Comparison of ENCODE assay signal across 14 mouse cellular contexts in genomic region chr7:79284889-79285280, GRCm38 (mm10). TPM values are rescaled to one million over a fixed set of nuclear protein-coding genes. Genes with fewer than 3 reads are reported as not detected.
DNase-seq lines count a peak whose midpoint lies in the region; ATAC-seq and TF ChIP-seq lines count a peak whose summit lies in the region.
"Had no signal": no experiment of that assay in that cellular context is flagged by ENCODE, and none has a peak within 500 bp of the region (broad histone marks: within the 10 kb centered on the region; RNA-seq: fewer than 3 reads in every experiment).

No protein-coding gene starts in this region.

- no peaks in the 10 kb centered on the region for H3K9me3 ChIP-seq in hindbrain, embryonic 14.5 days (ENCODE audit: control insufficient read depth, low read length)
- no peaks in the 10 kb centered on the region for H3K9me3 ChIP-seq in hindbrain, embryonic 13.5 days
- no peaks in the 10 kb centered on the region for H3K9me3 ChIP-seq in lung, postnatal 0 days (ENCODE audit: low read length)
- H3K9me3 ChIP-seq in liver, embryonic 12.5 days (replicated peaks): no peaks in the 10 kb centered on the region
- no peaks in the 10 kb centered on the region for H3K9me3 ChIP-seq in forebrain, postnatal 0 days (ENCODE audit: low read length)
- H3K9me3 ChIP-seq: heart, embryonic 15.5 days; kidney, embryonic 15.5 days; limb, embryonic 13.5 days; stomach, embryonic 15.5 days had no signal

- no peak for TF ChIP-seq CTCF in lung, postnatal 0 days (IDR thresholded peaks at IDR 0.05)
- no peak for TF ChIP-seq CTCF in forebrain, postnatal 0 days (IDR thresholded peaks at IDR 0.05; ENCODE audit: low read depth)

- WGBS in hindbrain, embryonic 14.5 days: 74% methylated on average over 8 of the region's 8 CpGs
- 87% methylated on average over 8 of the region's 8 CpGs for WGBS in hindbrain, embryonic 13.5 days
- WGBS in lung, postnatal 0 days: 89% methylated on average over 8 of the region's 8 CpGs
- WGBS in liver, embryonic 12.5 days (ENCODE audit: insufficient replicate concordance): 58% methylated on average over 8 of the region's 8 CpGs
- 71% methylated on average over 8 of the region's 8 CpGs for WGBS in forebrain, postnatal 0 days

- no peaks in the 10 kb centered on the region for H3K27me3 ChIP-seq in hindbrain, embryonic 14.5 days (ENCODE audit: control insufficient read depth, insufficient read depth, low read length)
- H3K27me3 ChIP-seq in hindbrain, embryonic 13.5 days: no peaks in the 10 kb centered on the region
- no peaks in the 10 kb centered on the region for H3K27me3 ChIP-seq in lung, postnatal 0 days (replicated peaks; ENCODE audit: insufficient read depth, low read length)
- H3K27me3 ChIP-seq in liver, embryonic 12.5 days (replicated peaks): no peaks in the 10 kb centered on the region
- H3K27me3 ChIP-seq in forebrain, postnatal 0 days (ENCODE audit: insufficient read depth, low read length): no peaks in the 10 kb centered on the region
- H3K27me3 ChIP-seq: heart, embryonic 15.5 days; kidney, embryonic 15.5 days; limb, embryonic 13.5 days; stomach, embryonic 15.5 days had no signal

- H3K27ac ChIP-seq in hindbrain, embryonic 14.5 days: peak overlapping the region; percentile 59; the same call in 1 of the 2 replicates
- H3K27ac ChIP-seq in hindbrain, embryonic 13.5 days: no peak overlapping the region
- H3K27ac ChIP-seq in lung, postnatal 0 days (ENCODE audit: low read length): peak overlapping the region; percentile 51
- H3K27ac ChIP-seq in liver, embryonic 12.5 days: peak overlapping the region; percentile 83
- no peak overlapping the region for H3K27ac ChIP-seq in forebrain, postnatal 0 days (ENCODE audit: low read depth, low read length)
- H3K27ac ChIP-seq: kidney, embryonic 15.5 days; limb, embryonic 13.5 days; macrophage; stomach, embryonic 15.5 days had no signal

- no peak for DNase-seq in hindbrain, embryonic 14.5 days (ENCODE audit: low spot score)
- DNase-seq in lung, postnatal 0 days (ENCODE audit: low spot score): no peak
- DNase-seq in lung, adult 18-20 months: no peak
- DNase-seq in left cerebral cortex, adult 8-10 months (ENCODE audit: low spot score in 2 of 2): no peak
- no peak for DNase-seq in forebrain, postnatal 0 days
- DNase-seq: right cerebral cortex, adult 18-20 months had no signal

- no peak for ATAC-seq in hindbrain, embryonic 14.5 days (ENCODE audit: low FRiP score)
- ATAC-seq in hindbrain, embryonic 13.5 days (ENCODE audit: low FRiP score): no peak
- no peak for ATAC-seq in lung, postnatal 0 days
- no peak for ATAC-seq in liver, embryonic 12.5 days
- ATAC-seq in megakaryocyte-erythroid progenitor cell, adult 5-6 weeks (replicated peaks; ENCODE audit: low FRiP score, low TSS enrichment, poor library complexity, severe bottlenecking): peak; percentile 33
- no peak for ATAC-seq in forebrain, postnatal 0 days

- H3K4me1 ChIP-seq in hindbrain, embryonic 14.5 days (replicated peaks; ENCODE audit: control insufficient read depth, insufficient read depth, low read length): peaks cover 12% of the 10 kb centered on the region
- peaks cover 56% of the 10 kb centered on the region for H3K4me1 ChIP-seq in hindbrain, embryonic 13.5 days (replicated peaks)
- H3K4me1 ChIP-seq in lung, postnatal 0 days (ENCODE audit: insufficient read depth, low read depth, low read length): peaks cover 54% of the 10 kb centered on the region; the same call in 1 of the 2 replicates
- peaks cover 84% of the 10 kb centered on the region for H3K4me1 ChIP-seq in liver, embryonic 12.5 days
- 0 out of 2 replicates have a peak, but pooled peaks cover 2% of the 10 kb centered on the region for H3K4me1 ChIP-seq in forebrain, postnatal 0 days (ENCODE audit: insufficient read depth)

- no peaks in the 10 kb centered on the region for H3K36me3 ChIP-seq in hindbrain, embryonic 14.5 days (replicated peaks; ENCODE audit: control insufficient read depth, insufficient read depth)
- H3K36me3 ChIP-seq in hindbrain, embryonic 13.5 days: peaks cover 5% of the 10 kb centered on the region; the same call in 1 of the 2 replicates
- H3K36me3 ChIP-seq in lung, postnatal 0 days (ENCODE audit: insufficient read depth, low read length): no peaks in the 10 kb centered on the region
- H3K36me3 ChIP-seq in liver, embryonic 12.5 days: peaks cover 10% of the 10 kb centered on the region; the same call in 1 of the 2 replicates
- H3K36me3 ChIP-seq in forebrain, postnatal 0 days (ENCODE audit: insufficient read depth): no peaks in the 10 kb centered on the region; the same call in 1 of the 2 replicates
- H3K36me3 ChIP-seq: heart, embryonic 15.5 days; kidney, embryonic 15.5 days; limb, embryonic 13.5 days; stomach, embryonic 15.5 days had no signal

- H3K4me3 ChIP-seq in hindbrain, embryonic 14.5 days (replicated peaks; ENCODE audit: low read length): no peak overlapping the region
- H3K4me3 ChIP-seq in hindbrain, embryonic 13.5 days: no peak overlapping the region
- H3K4me3 ChIP-seq in lung, postnatal 0 days (ENCODE audit: low read depth, low read length): no peak overlapping the region
- H3K4me3 ChIP-seq in liver, embryonic 12.5 days: peak overlapping the region; percentile 12; the same call in 1 of the 2 replicates
- H3K4me3 ChIP-seq in forebrain, postnatal 0 days (ENCODE audit: low read depth, low read length): no peak overlapping the region
- H3K4me3 ChIP-seq: heart, embryonic 15.5 days; kidney, embryonic 15.5 days; limb, embryonic 13.5 days; stomach, embryonic 15.5 days had no signal

- no peak overlapping the region for H3K4me2 ChIP-seq in hindbrain, embryonic 14.5 days (replicated peaks)
- no peak overlapping the region for H3K4me2 ChIP-seq in hindbrain, embryonic 13.5 days
- H3K4me2 ChIP-seq in lung, postnatal 0 days (replicated peaks; ENCODE audit: low read depth, low read length): no peak overlapping the region
- H3K4me2 ChIP-seq in liver, embryonic 12.5 days: peak overlapping the region; percentile 55
- H3K4me2 ChIP-seq in forebrain, postnatal 0 days (ENCODE audit: low read depth): no peak overlapping the region
- H3K4me2 ChIP-seq: heart, embryonic 15.5 days; kidney, embryonic 15.5 days; limb, embryonic 13.5 days; stomach, embryonic 15.5 days had no signal

- TF ChIP-seq EP300 in lung, postnatal 0 days (IDR thresholded peaks at IDR 0.05): no peak

- no peak overlapping the region for H3K9ac ChIP-seq in hindbrain, embryonic 14.5 days
- H3K9ac ChIP-seq in hindbrain, embryonic 13.5 days: no peak overlapping the region
- H3K9ac ChIP-seq in lung, postnatal 0 days (replicated peaks; ENCODE audit: low read depth): no peak overlapping the region
- 0 out of 2 replicates have a peak overlapping the region, but pooled peaks have one; percentile 43 for H3K9ac ChIP-seq in liver, embryonic 12.5 days
- H3K9ac ChIP-seq in forebrain, postnatal 0 days: no peak overlapping the region
- H3K9ac ChIP-seq: heart, embryonic 15.5 days; kidney, embryonic 15.5 days; limb, embryonic 13.5 days; stomach, embryonic 15.5 days had no signal

RNA-seq across cellular contexts. Expression of gene Abhd2, which starts 11.9 kb away (rescaled TPM):
- polyA plus RNA-seq in hindbrain, embryonic 14.5 days (2014; fragmentation: Nextera tagmentation; extraction: Ambion mirVana): 25.1 and 26.8 TPM in 2 replicates
- 17.3 and 19.5 TPM in 2 replicates for polyA plus RNA-seq in hindbrain, embryonic 13.5 days (2015; fragmentation: Nextera tagmentation; extraction: Ambion mirVana)
- 22.8 and 25.2 TPM in 2 replicates for polyA plus RNA-seq in lung, postnatal 0 days (2015; fragmentation: Nextera tagmentation; extraction: Ambion mirVana)
- 9.6 and 10.5 TPM in 2 replicates for polyA plus RNA-seq in liver, embryonic 12.5 days (2016; fragmentation: Nextera tagmentation; extraction: Ambion mirVana)
- 23.6 and 25.4 TPM in 2 replicates for total RNA-seq in megakaryocyte-erythroid progenitor cell, adult 5-6 weeks (2014; fragmentation: Nextera tagmentation)
- 13.0 and 13.9 TPM in 2 replicates for total RNA-seq in megakaryocyte-erythroid progenitor cell, adult 5-6 weeks (2017)
- total RNA-seq in left cerebral cortex, adult 8-10 months (2022): 100 to 1,000 TPM; 106 to 135 (median 117) TPM
- total RNA-seq in forebrain, postnatal 0 days (2014; rRNA removed): 66.8 and 88.0 TPM in 2 replicates
- 22.5 and 26.0 TPM in 2 replicates for polyA plus RNA-seq in forebrain, postnatal 0 days (2015; fragmentation: Nextera tagmentation; extraction: Ambion mirVana)

Comparison
In these comparisons a context has a peak if more than half of its experiments do, and no peak if none do; other contexts are left out.
1. H3K27ac ChIP-seq: peak in hindbrain, embryonic 14.5 days (single experiment), lung, postnatal 0 days (single experiment) and liver, embryonic 12.5 days (single experiment); none in hindbrain, embryonic 13.5 days (single experiment) and forebrain, postnatal 0 days (single experiment).